Mouse (Mus musculus): Measurements from ENCODE around the gene Elp4. TPM values are rescaled to one million over a fixed set of nuclear protein-coding genes. Genes with fewer than 3 reads are reported as not detected.
A peak's percentile ranks its signal among the peaks of the same experiment; 100 is the strongest.

Gene Elp4
- polyA plus RNA-seq, 1 experiment: 2.9 TPM

- H3K27me3 ChIP-seq (ENCODE audit: control insufficient read depth, insufficient read depth, low read length): peaks cover 60% of the 10 kb centered on the region
- no peak for DNase-seq (ENCODE audit: low read depth in 1 of 2, low spot score in 2 of 2)
- H3K36me3 ChIP-seq (ENCODE audit: control insufficient read depth, insufficient read depth, low read length): no peaks in the 10 kb centered on the region
- peaks cover 9% of the 10 kb centered on the region for H3K4me1 ChIP-seq (ENCODE audit: control insufficient read depth, insufficient read depth, insufficient read length)
- H3K27ac ChIP-seq (ENCODE audit: insufficient read depth, low read length): no peak overlapping the region
- no peak for TF ChIP-seq CTCF (IDR thresholded peaks at IDR 0.05; ENCODE audit: extremely low read depth, insufficient read depth, insufficient read length, insufficient replicate concordance)
- WGBS: 4% methylated on average over 11 of the region's 11 CpGs
- no peak overlapping the region for H3K4me3 ChIP-seq (ENCODE audit: extremely low read depth, insufficient read depth, insufficient read length)
Observed at GRCm38 (mm10) chr2:105676909-105677433, 227.4 kb downstream of the Elp4 start.

GRCm38 (mm10) chr2:105676080-105676908 lies 228.1 kb downstream of the Elp4 start:
- WGBS: 2% methylated on average over 77 of the region's 77 CpGs
- peaks cover 9% of the 10 kb centered on the region for H3K4me1 ChIP-seq (ENCODE audit: control insufficient read depth, insufficient read depth, insufficient read length)
- peak overlapping the region; percentile 23; the same call in 1 of the 2 replicates for H3K4me3 ChIP-seq (ENCODE audit: extremely low read depth, insufficient read depth, insufficient read length)

GRCm38 (mm10) chr2:105675730-105676079 lies 228.7 kb downstream of the Elp4 start:
- H3K27me3 ChIP-seq (ENCODE audit: control insufficient read depth, insufficient read depth, low read length): peaks cover 58% of the 10 kb centered on the region
- WGBS: 2% methylated on average over 11 of the region's 11 CpGs

More at GRCm38 (mm10) chr2:105676080-105676908, 228.1 kb downstream of the Elp4 start:
- Histone ChIP-seq H3K36me3 (ENCODE audit: control insufficient read depth, insufficient read depth, low read length) (no peaks in the 10 kb centered on the region), H3K27ac (ENCODE audit: insufficient read depth, low read length) (no peak overlapping the region), H3K27me3 (ENCODE audit: control insufficient read depth, insufficient read depth, low read length) (peaks cover 61% of the 10 kb centered on the region)
- no peak for DNase-seq (ENCODE audit: low read depth in 1 of 2, low spot score in 2 of 2)
- TF ChIP-seq CTCF (IDR thresholded peaks at IDR 0.05; ENCODE audit: extremely low read depth, insufficient read depth, insufficient read length, insufficient replicate concordance) (no peak), POLR2A (IDR thresholded peaks at IDR 0.05; ENCODE audit: low read depth, low read length) (no peak)

GRCm38 (mm10) chr2:105674875-105675729 lies 229.3 kb downstream of the Elp4 start:
- WGBS: 2% methylated on average over 49 of the region's 49 CpGs

More at GRCm38 (mm10) chr2:105675730-105676079, 228.7 kb downstream of the Elp4 start:
- TF ChIP-seq POLR2A (IDR thresholded peaks at IDR 0.05; ENCODE audit: low read depth, low read length): no peak
- TF ChIP-seq CTCF (IDR thresholded peaks at IDR 0.05; ENCODE audit: extremely low read depth, insufficient read depth, insufficient read length, insufficient replicate concordance): no peak
- Histone ChIP-seq H3K4me1 (ENCODE audit: control insufficient read depth, insufficient read depth, insufficient read length) (peaks cover 9% of the 10 kb centered on the region), H3K36me3 (ENCODE audit: control insufficient read depth, insufficient read depth, low read length) (no peaks in the 10 kb centered on the region), H3K27ac (ENCODE audit: insufficient read depth, low read length) (no peak overlapping the region), H3K4me3 (ENCODE audit: extremely low read depth, insufficient read depth, insufficient read length) (peak overlapping the region; percentile 35; the same call in 1 of the 2 replicates)
- no peak for DNase-seq (ENCODE audit: low read depth in 1 of 2, low spot score in 2 of 2)

GRCm38 (mm10) chr2:105674061-105674874 lies 230.1 kb downstream of the Elp4 start:
- 5% methylated on average over 36 of the region's 36 CpGs for WGBS
- TF ChIP-seq POLR2A (IDR thresholded peaks at IDR 0.05; ENCODE audit: low read depth, low read length) (no peak), CTCF (IDR thresholded peaks at IDR 0.05; ENCODE audit: extremely low read depth, insufficient read depth, insufficient read length, insufficient replicate concordance) (no peak)
- no peaks in the 10 kb centered on the region for H3K36me3 ChIP-seq (ENCODE audit: control insufficient read depth, insufficient read depth, low read length)
- no peak overlapping the region for H3K4me3 ChIP-seq (ENCODE audit: extremely low read depth, insufficient read depth, insufficient read length)
- peaks cover 58% of the 10 kb centered on the region for H3K27me3 ChIP-seq (ENCODE audit: control insufficient read depth, insufficient read depth, low read length)
- no peak overlapping the region for H3K27ac ChIP-seq (ENCODE audit: insufficient read depth, low read length)
- no peak for DNase-seq (ENCODE audit: low read depth in 1 of 2, low spot score in 2 of 2)
- peaks cover 9% of the 10 kb centered on the region for H3K4me1 ChIP-seq (ENCODE audit: control insufficient read depth, insufficient read depth, insufficient read length)

More at GRCm38 (mm10) chr2:105674875-105675729, 229.3 kb downstream of the Elp4 start:
- peak in 1 of 2 experiments; percentile 18 for DNase-seq (ENCODE audit: low read depth in 1 of 2, low spot score in 2 of 2)
- no peaks in the 10 kb centered on the region for H3K36me3 ChIP-seq (ENCODE audit: control insufficient read depth, insufficient read depth, low read length)
- H3K4me1 ChIP-seq (ENCODE audit: control insufficient read depth, insufficient read depth, insufficient read length): peaks cover 9% of the 10 kb centered on the region
- H3K27me3 ChIP-seq (ENCODE audit: control insufficient read depth, insufficient read depth, low read length): peaks cover 58% of the 10 kb centered on the region
- no peak for TF ChIP-seq CTCF (IDR thresholded peaks at IDR 0.05; ENCODE audit: extremely low read depth, insufficient read depth, insufficient read length, insufficient replicate concordance)
- TF ChIP-seq POLR2A (IDR thresholded peaks at IDR 0.05; ENCODE audit: low read depth, low read length): no peak
- peak overlapping the region; percentile 35; the same call in 1 of the 2 replicates for H3K4me3 ChIP-seq (ENCODE audit: extremely low read depth, insufficient read depth, insufficient read length)
- no peak overlapping the region for H3K27ac ChIP-seq (ENCODE audit: insufficient read depth, low read length)

GRCm38 (mm10) chr2:105673631-105674060 lies 230.7 kb downstream of the Elp4 start:
- TF ChIP-seq CTCF (IDR thresholded peaks at IDR 0.05; ENCODE audit: extremely low read depth, insufficient read depth, insufficient read length, insufficient replicate concordance) (no peak), POLR2A (IDR thresholded peaks at IDR 0.05; ENCODE audit: low read depth, low read length) (no peak)
- no peak for DNase-seq (ENCODE audit: low read depth in 1 of 2, low spot score in 2 of 2)
- H3K4me3 ChIP-seq (ENCODE audit: extremely low read depth, insufficient read depth, insufficient read length): no peak overlapping the region
- H3K27ac ChIP-seq (ENCODE audit: insufficient read depth, low read length): no peak overlapping the region
- H3K36me3 ChIP-seq (ENCODE audit: control insufficient read depth, insufficient read depth, low read length): no peaks in the 10 kb centered on the region
- peaks cover 58% of the 10 kb centered on the region for H3K27me3 ChIP-seq (ENCODE audit: control insufficient read depth, insufficient read depth, low read length)
- 11% methylated on average over 10 of the region's 10 CpGs for WGBS
- peaks cover 9% of the 10 kb centered on the region for H3K4me1 ChIP-seq (ENCODE audit: control insufficient read depth, insufficient read depth, insufficient read length)

Measured in spleen, adult 2 months (tissue).